Mouse (Mus musculus) cerebellum, adult 9-11 months (tissue): ENCODE data around the gene Gria4.
"Not testable (repeated sequence)": the region's sequence is repeated elsewhere in the genome, so short reads cannot be mapped to it uniquely, and the experiment has no call there.

Experiments used
- DNase-seq: peaks from one replicate; pipeline ENCODE4 v3.0.0; 2022

Gria4 gene

GRCm38 (mm10) chr9:4555415-4555959 is 240.5 kb downstream of the Gria4 start:
- no peak for DNase-seq

- DNase-seq: peak; percentile 27
These were observed 256.8 kb downstream of the Gria4 start for GRCm38 (mm10) chr9:4539218-4539617.

DNA sequence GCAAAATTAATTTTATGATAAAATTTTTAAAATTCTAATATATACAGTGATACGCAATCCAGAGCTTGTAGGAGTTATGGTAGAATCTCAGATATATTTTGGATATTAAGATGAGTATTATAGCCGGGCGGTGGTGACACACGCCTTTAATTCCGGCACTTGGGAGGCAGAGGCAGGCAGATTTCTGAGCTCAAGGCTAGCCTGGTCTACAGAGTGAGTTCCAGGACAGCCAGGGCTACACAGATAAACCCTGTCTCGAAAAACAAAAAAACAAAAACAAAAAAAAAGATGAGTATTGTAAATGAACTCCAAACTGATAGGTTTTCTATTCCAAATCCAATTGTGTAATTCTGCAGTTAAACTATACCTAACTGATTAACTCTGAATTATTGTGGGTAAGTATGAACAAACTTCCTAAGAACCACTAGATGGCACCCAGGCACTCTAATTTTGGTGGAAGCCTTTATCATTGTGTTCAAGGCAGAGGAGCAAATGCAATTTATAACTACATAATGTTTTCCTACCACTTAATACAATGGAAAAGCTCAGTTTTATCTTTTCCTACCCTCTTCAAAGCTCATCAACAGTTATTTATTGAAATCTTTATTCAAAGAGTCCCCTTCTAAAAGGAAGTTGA is 259.4 kb downstream of the Gria4 start:
- no peak for DNase-seq

- no peak for DNase-seq
These were observed 281.5 kb downstream of the Gria4 start for GRCm38 (mm10) chr9:4514563-4514885.

- DNase-seq: no peak
These were observed 282.1 kb downstream of the Gria4 start for GRCm38 (mm10) chr9:4513796-4514562.

DNA sequence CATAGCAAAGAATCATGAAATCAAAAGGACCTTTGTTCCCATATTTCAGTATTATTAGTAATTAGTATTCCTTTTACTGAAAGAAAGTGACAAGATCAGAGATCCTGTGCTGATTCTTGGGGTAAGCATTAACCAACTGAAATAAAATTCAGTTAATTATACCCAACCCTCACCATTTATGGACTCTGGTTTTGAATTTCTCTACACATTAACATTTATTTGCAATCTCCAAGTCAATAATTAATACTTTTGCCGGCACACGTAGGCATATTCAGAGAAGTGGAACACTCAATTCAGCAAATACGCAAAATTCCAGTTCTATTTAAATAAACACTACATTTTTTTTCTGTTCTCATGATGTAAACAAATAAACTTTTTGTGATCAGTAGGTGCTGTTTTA is 289.9 kb downstream of the Gria4 start:
- no peak for DNase-seq

GRCm38 (mm10) chr9:4505087-4505486 is 290.9 kb downstream of the Gria4 start:
- no peak for DNase-seq

- DNase-seq: no peak
These were observed 309.6 kb downstream of the Gria4 start for GRCm38 (mm10) chr9:4486428-4486827.

DNA sequence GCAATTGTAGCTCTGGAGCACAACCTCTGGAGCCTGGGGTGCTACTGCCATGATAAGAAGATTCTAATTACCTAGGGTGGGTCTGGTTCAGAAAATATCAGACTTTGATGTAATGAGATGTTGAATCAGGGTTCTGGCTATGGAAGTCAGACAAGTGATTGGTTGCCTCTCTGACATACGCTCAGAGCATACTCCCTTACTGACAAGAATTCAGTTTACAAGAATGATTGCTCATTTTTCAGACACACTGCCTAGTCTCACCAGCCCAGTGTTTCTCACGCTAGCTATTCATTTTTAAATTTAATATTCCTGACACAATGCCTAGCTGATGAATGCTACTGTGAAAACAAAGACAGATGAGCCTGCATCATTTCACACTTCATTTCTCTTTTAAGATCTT is 311.5 kb downstream of the Gria4 start:
- DNase-seq: no peak

DNA sequence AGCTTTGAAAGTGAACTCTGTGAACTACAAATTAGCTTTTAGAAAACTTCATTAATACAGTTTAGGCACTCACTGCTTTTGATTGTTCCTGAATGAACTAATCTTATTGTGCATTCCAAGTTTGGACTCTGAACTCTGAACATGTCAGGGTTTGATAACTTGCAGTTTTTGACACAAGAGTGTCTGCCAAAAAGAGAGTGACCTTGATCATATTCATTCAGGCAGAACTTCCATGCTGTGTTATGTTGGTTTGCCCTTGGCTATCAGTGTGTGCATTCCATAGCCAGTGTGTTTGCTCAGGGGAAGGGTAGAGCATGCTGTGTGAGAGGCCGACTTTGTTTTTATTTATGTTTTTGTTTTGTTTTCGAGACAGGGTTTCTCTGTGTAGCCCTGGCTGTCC is 325.2 kb downstream of the Gria4 start:
- no peak for DNase-seq

DNA sequence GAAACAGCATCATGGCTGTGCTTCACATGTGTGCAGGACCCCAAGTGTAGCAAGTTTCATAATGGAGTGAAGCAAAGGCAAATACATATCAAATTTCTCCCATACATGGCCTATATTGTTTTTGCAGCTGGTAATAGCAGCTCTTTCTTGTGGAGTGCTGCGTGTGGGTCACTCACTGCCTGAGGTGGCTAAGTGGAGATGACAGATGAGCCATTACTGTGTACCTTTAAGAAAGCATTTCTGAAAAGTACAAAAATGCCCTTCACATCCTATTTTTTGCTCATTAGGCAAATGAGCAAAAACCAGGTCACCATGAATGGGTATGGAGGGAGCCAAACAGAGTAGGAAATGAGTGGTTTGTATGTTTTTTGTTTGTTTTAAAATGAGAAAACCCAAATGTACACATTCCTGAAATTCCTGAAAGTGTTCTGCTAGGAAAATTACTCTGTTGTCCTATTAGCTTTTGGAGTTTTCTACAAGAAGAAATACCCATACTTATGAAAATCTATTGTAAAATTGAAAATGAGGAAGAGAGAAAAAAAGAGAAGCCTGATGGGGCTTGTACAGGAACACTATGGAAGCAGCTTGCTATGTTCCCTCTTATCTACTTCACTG is 336.5 kb downstream of the Gria4 start:
- no peak for DNase-seq

DNA sequence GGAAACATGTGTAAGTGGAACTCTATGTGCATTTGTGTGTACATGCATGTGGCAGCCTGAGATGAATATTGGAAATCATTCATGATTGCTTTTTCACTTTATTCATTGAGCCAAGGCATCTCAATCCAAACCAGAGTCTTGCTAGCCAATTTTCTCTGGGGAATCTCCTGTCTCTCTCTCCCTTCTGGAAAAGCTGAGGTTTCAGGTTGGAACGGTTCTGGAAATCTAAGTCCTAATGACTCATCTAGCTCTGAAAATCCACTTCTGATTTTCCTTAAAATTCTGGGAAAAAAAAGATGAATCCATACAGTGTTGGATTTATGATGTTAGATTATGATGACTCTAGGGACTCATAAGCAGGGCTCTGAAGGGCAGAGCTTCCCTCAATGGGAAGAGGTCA is 337.8 kb downstream of the Gria4 start:
- no peak for DNase-seq

- DNase-seq: no peak
These were observed 338.4 kb downstream of the Gria4 start for GRCm38 (mm10) chr9:4457644-4458043.

GRCm38 (mm10) chr9:4442908-4443307 is 353.1 kb downstream of the Gria4 start:
- no peak for DNase-seq

- not testable (repeated sequence) for DNase-seq
These were observed 395.2 kb downstream of the Gria4 start for GRCm38 (mm10) chr9:4400801-4401200.

GRCm38 (mm10) chr9:4376640-4377120 is 419.4 kb downstream of the Gria4 start:
- DNase-seq: no peak

DNA sequence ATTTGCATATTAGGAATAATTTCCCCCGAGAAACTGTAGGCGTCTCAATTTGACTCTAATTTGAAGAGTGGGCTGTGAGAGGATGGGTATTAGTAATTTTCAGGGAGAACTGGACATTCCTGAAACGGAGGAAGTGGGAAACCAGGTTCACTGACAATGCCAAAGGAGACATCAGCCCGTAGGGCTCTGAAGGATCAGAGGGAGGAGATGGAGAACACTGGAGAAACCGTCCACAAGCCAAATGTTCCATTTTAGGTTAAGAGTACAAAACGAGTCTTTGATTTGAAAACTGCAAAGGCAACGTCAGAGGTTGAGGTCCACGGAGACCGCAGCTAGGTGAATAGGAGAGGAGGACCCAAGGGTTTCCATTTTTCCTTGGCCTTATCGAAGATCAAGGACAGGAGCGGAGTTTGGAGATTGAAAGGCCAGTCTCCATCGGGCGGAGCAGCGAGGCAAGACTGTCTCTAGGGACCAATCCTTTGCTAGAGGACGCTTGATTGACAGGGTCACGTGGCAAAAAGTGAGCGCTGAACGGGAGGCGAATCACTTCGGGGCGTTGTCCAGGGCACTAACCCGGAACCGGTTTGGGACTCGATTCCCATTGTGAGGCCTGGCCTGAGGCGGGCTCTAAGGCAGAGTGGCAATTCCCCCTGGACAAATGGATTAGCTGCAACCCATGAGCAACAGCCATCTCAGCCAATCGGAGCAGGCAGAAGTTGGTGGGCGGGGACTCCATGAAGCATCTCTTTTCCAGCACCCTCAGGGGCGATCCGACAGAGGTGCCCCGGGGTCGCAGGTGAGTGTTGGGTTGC is 420.0 kb downstream of the Gria4 start, which contains the start of gene Msantd4:
Msantd4 (plus strand) TSS at position 735 of the 812 bp plus-strand sequence.
- peak; percentile 99 for DNase-seq
